Mouse (Mus musculus): Measurements from ENCODE around the gene Lif. TPM values are rescaled to one million over a fixed set of nuclear protein-coding genes. Genes with fewer than 3 reads are reported as not detected.
A peak's percentile ranks its signal among the peaks of the same experiment; 100 is the strongest.

The Lif gene
- total RNA-seq, 1 experiment from 2014 or later: 0.29 TPM

- ATAC-seq (replicated peaks; ENCODE audit: insufficient number of reproducible peaks, low FRiP score, low TSS enrichment, poor library complexity, severe bottlenecking): no peak
These were observed 30.6 kb upstream of the Lif start for GRCm38 (mm10) chr11:4226569-4227325.

- ATAC-seq (replicated peaks; ENCODE audit: insufficient number of reproducible peaks, low FRiP score, low TSS enrichment, poor library complexity, severe bottlenecking): no peak
These were observed 28.9 kb upstream of the Lif start for GRCm38 (mm10) chr11:4228463-4228862.

- no peak for ATAC-seq (replicated peaks; ENCODE audit: insufficient number of reproducible peaks, low FRiP score, low TSS enrichment, poor library complexity, severe bottlenecking)
These were observed 27.5 kb upstream of the Lif start for GRCm38 (mm10) chr11:4229841-4230240.

GRCm38 (mm10) chr11:4231435-4231834 is 25.9 kb upstream of the Lif start:
- ATAC-seq (replicated peaks; ENCODE audit: insufficient number of reproducible peaks, low FRiP score, low TSS enrichment, poor library complexity, severe bottlenecking): no peak

- ATAC-seq (replicated peaks; ENCODE audit: insufficient number of reproducible peaks, low FRiP score, low TSS enrichment, poor library complexity, severe bottlenecking): peak; percentile 69
These were observed 24.7 kb upstream of the Lif start for GRCm38 (mm10) chr11:4232644-4233043.

- ATAC-seq (replicated peaks; ENCODE audit: insufficient number of reproducible peaks, low FRiP score, low TSS enrichment, poor library complexity, severe bottlenecking): no peak
These were observed 22.2 kb upstream of the Lif start for GRCm38 (mm10) chr11:4235052-4235655.

- peak; percentile 34 for ATAC-seq (replicated peaks; ENCODE audit: insufficient number of reproducible peaks, low FRiP score, low TSS enrichment, poor library complexity, severe bottlenecking)
These were observed 21.5 kb upstream of the Lif start, which contains the start of gene Osm for GRCm38 (mm10) chr11:4235665-4236545. Gene Osm (plus strand): TSS chr11:4236420.

GRCm38 (mm10) chr11:4236546-4237067 is 20.8 kb upstream of the Lif start:
- peak; percentile 14; the same call in 1 of the 2 replicates for ATAC-seq (replicated peaks; ENCODE audit: insufficient number of reproducible peaks, low FRiP score, low TSS enrichment, poor library complexity, severe bottlenecking)

GRCm38 (mm10) chr11:4237389-4237912 is 19.9 kb upstream of the Lif start:
- peak; percentile 25 for ATAC-seq (replicated peaks; ENCODE audit: insufficient number of reproducible peaks, low FRiP score, low TSS enrichment, poor library complexity, severe bottlenecking)

- ATAC-seq (replicated peaks; ENCODE audit: insufficient number of reproducible peaks, low FRiP score, low TSS enrichment, poor library complexity, severe bottlenecking): no peak
These were observed 19.2 kb upstream of the Lif start for GRCm38 (mm10) chr11:4238167-4238566.

- no peak for ATAC-seq (replicated peaks; ENCODE audit: insufficient number of reproducible peaks, low FRiP score, low TSS enrichment, poor library complexity, severe bottlenecking)
These were observed 17.7 kb upstream of the Lif start for GRCm38 (mm10) chr11:4239691-4240090.

GRCm38 (mm10) chr11:4240151-4240550 is 17.2 kb upstream of the Lif start:
- no peak for ATAC-seq (replicated peaks; ENCODE audit: insufficient number of reproducible peaks, low FRiP score, low TSS enrichment, poor library complexity, severe bottlenecking)

GRCm38 (mm10) chr11:4241180-4241579 is 16.2 kb upstream of the Lif start:
- no peak for ATAC-seq (replicated peaks; ENCODE audit: insufficient number of reproducible peaks, low FRiP score, low TSS enrichment, poor library complexity, severe bottlenecking)

- ATAC-seq (replicated peaks; ENCODE audit: insufficient number of reproducible peaks, low FRiP score, low TSS enrichment, poor library complexity, severe bottlenecking): no peak
These were observed 11.2 kb upstream of the Lif start for GRCm38 (mm10) chr11:4246126-4246525.

GRCm38 (mm10) chr11:4246623-4247022 is 10.7 kb upstream of the Lif start:
- ATAC-seq (replicated peaks; ENCODE audit: insufficient number of reproducible peaks, low FRiP score, low TSS enrichment, poor library complexity, severe bottlenecking): no peak

GRCm38 (mm10) chr11:4247201-4247959 is 10.0 kb upstream of the Lif start:
- no peak; the same call in 1 of the 2 replicates for ATAC-seq (replicated peaks; ENCODE audit: insufficient number of reproducible peaks, low FRiP score, low TSS enrichment, poor library complexity, severe bottlenecking)

GRCm38 (mm10) chr11:4249151-4249550 is 8.2 kb upstream of the Lif start:
- no peak for ATAC-seq (replicated peaks; ENCODE audit: insufficient number of reproducible peaks, low FRiP score, low TSS enrichment, poor library complexity, severe bottlenecking)

- ATAC-seq (replicated peaks; ENCODE audit: insufficient number of reproducible peaks, low FRiP score, low TSS enrichment, poor library complexity, severe bottlenecking): no peak
These were observed 7.1 kb upstream of the Lif start for GRCm38 (mm10) chr11:4250290-4250689.
